Mouse (Mus musculus): ENCODE data around the gene Catsperg1. TPM values are rescaled to one million over a fixed set of nuclear protein-coding genes. Genes with fewer than 3 reads are reported as not detected.

The Catsperg1 gene
- polyA plus RNA-seq (2017; shearing (Covaris generic)) = 1.3 TPM

GRCm38 (mm10) chr7:29213675-29214082 lies at the start of gene Catsperg1:
Gene Catsperg1 (minus strand): TSS chr7:29214035.

DNA sequence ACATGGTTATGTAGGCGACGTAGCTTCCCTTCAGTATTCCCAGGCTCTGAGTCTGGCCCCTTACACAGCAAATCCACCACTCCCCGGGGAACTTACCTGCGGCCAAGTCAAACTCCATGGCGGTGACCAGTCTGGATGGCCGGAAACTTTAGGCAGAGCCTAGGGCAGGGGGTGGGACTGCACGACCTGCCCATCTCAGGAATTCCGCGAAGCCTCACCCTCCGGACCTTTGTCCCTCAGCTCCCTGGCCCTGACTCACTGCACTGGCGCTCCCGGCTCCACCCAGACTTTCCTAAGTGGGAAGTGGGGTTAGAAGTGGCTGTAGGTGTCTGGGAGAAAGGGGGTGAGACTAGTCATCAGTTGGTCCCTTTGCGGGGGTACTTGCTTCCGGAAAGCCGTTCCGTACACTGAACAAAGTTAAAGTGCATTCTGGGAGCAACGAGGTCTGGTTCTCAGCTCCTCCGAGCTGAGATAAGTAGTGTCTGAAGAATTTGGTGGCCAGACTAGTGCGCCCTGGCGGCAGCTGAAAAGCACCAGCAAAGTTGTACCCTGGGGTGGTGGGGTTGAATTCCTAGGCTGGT lies 34.5 kb upstream of the Catsperg1 start, which contains the start of gene 2200002D01Rik:
Gene 2200002D01Rik (minus strand): TSS at position 206 of the 581 bp plus-strand sequence.

DNA sequence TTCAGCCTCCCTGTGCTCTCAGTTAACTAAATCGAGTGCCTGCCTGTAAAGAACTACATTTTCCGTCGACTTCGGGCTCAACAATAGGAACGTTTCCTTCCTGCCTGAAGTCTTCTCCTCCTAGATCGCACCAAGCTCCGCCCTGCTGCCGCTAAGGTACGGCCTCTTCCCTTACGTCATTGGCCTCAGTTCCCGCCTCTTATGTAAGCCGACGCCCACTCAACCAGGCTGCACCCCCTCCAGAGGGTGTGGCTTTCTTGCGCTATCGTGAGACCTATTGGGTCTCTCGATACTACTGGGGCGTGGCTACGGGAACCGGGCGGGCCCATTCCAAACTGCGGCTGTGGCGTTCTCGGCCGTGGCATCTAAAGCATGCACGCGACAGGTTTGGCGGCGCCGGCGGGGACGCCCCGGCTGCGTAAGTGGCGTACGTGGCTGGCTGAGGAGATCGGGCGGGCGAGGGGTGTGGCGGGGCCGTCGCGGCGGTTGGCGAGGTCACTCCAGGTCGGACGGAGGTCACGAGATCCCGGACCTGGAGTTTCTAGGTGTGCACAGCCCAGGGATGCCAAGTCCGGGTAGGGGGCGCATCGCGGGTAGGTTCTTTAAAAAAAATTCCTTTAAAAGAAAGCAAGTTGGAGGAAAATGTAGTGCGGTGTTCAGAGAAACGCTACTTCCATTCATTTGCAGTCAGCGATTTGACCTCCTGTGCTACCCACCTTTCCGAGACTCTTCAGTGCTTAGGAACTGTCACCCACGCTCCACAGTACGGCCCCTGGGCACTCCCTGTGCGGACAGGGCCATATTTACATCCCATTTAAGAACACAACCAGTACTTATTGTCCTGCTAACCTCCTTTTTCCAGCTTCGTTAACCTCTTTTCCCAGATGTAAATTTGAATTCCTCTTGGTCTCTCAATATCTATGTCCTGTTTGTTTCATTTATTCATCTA lies 24.5 kb upstream of the Catsperg1 start, which contains the start of gene Yif1b:
Gene Yif1b (plus strand): TSS at position 311 of the 949 bp plus-strand sequence.

GRCm38 (mm10) chr7:29232247-29233013 lies 18.6 kb upstream of the Catsperg1 start, which contains the start of gene Kcnk6:
Gene Kcnk6 (minus strand): TSS chr7:29232515.

DNA sequence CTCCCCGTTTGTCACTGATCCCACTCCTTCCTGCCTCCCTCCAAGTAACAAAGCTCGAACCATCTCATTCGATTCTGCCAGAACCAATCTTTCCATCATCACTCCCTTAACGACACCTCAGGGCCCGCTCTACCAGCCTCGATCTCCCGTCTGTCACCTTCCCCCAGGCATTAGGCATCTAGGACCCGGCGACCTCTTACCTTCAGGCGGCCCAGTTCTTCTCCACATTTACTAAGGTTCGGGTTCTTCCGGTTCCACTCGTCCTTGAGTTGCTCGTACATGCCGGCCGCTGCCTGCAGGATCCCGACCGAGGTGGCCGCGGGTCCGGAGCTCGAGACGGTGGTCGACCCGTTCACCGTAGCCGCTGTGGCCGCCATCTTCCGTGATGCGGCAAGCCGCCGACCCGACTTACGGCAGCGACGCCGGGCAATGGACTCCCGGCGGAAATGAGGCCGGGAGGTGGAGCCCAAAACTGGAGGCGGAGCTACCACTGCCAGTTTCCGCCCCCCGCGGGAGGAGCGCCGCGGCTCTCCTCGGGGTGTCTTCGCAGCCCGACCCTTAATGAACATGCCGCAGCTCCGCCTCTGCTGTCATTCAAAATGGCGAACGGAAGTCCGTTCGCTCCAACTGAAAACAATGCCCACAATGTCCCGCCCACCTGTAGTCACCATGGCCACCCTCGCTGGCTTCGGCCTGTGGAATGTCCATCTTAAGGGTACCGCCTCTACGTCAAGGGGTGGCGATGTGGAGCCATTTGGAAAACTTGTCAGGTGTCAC lies 33.6 kb downstream of the Catsperg1 start, which contains the start of gene Psmd8:
Gene Psmd8 (minus strand): TSS at position 625 of the 777 bp plus-strand sequence.

GRCm38 (mm10) chr7:29170066-29170754 lies 43.6 kb downstream of the Catsperg1 start, which contains the start of the genes Ggn and Spred3:
Gene Ggn (plus strand): TSS chr7:29170210.
Gene Spred3 (minus strand): TSS chr7:29170411.

GRCm38 (mm10) chr7:29155838-29156782 lies 57.7 kb downstream of the Catsperg1 start, which contains the start of gene Fam98c:
Gene Fam98c (minus strand): TSS chr7:29156234.

DNA sequence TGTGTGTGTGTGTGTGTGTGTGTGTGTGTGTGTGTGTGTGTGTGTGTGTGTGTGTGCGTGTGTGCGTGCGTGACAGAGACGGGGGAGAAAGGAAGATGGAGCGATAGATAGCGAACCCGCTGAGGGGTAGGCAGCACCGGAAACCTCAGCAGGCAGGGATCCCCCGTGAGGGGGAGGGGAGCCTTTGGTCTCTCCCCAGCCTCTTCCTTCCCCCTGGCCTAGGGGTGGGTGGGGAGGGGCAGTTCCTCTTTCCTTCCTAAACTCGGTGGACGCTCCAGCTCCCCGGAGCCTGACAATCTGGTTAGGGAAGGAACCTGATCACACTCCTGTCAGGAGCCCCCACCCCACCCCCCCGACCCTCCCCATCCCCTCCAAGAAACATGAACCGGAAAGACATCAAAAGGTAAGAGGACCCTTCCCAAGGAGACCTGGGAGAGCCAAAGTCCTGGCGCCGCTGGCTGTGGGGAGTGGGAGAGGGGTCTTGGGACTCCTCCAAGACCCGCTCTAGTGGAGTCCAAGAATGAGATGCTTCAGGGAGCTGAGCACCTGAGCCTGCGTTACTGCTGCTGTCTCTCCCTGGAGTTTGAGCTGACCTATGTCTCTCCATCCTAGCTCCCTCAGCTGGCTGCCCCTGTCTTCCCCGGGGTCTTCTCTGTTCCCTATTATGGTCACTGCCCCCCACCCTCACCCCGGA lies 79.0 kb downstream of the Catsperg1 start, which contains the start of gene Rasgrp4:
Gene Rasgrp4 (plus strand): TSS at position 159 of the 694 bp plus-strand sequence.

Other genes with a start within 250 kb of the Catsperg1 start
- 338 TPM for gene Eif3k, start 232.2 kb downstream of the Catsperg1 start, polyA plus RNA-seq (2017; shearing (Covaris generic))
- gene Map4k1, start 232.0 kb downstream of the Catsperg1 start, polyA plus RNA-seq (2017; shearing (Covaris generic)) = 163 TPM
- gene Ryr1, start 88.9 kb downstream of the Catsperg1 start, polyA plus RNA-seq (2017; shearing (Covaris generic)) = not detected
- gene Rasgrp4, start 79.2 kb downstream of the Catsperg1 start, polyA plus RNA-seq (2017; shearing (Covaris generic)) = 1.0 TPM
- 18.1 TPM for gene Fam98c, start 57.8 kb downstream of the Catsperg1 start, polyA plus RNA-seq (2017; shearing (Covaris generic))
- gene Ggn, start 43.8 kb downstream of the Catsperg1 start, polyA plus RNA-seq (2017; shearing (Covaris generic)) = 0.15 TPM
- gene Spred3, start 43.6 kb downstream of the Catsperg1 start, polyA plus RNA-seq (2017; shearing (Covaris generic)) = not detected
- gene Psmd8, start 33.3 kb downstream of the Catsperg1 start, polyA plus RNA-seq (2017; shearing (Covaris generic)) = 241 TPM
- 2.0 TPM for gene Kcnk6, start 18.5 kb upstream of the Catsperg1 start, polyA plus RNA-seq (2017; shearing (Covaris generic))
- gene Yif1b, start 24.3 kb upstream of the Catsperg1 start, polyA plus RNA-seq (2017; shearing (Covaris generic)) = 71.0 TPM
- 5.7 TPM for gene 2200002D01Rik, start 34.4 kb upstream of the Catsperg1 start, polyA plus RNA-seq (2017; shearing (Covaris generic))
- gene Spint2, start 67.9 kb upstream of the Catsperg1 start, polyA plus RNA-seq (2017; shearing (Covaris generic)) = 80.3 TPM
- gene Ppp1r14a, start 75.3 kb upstream of the Catsperg1 start, polyA plus RNA-seq (2017; shearing (Covaris generic)) = not detected
- gene Dpf1, start 89.9 kb upstream of the Catsperg1 start, polyA plus RNA-seq (2017; shearing (Covaris generic)) = 0.46 TPM

Data from inflammation-experienced regulatory T-cells, adult 16 weeks (primary cell).